15 mouse cellular contexts compared by ENCODE assay signal in genomic region chr16:6686076-6686757, GRCm38 (mm10).
DNase-seq lines count a peak whose midpoint lies in the region; ATAC-seq and TF ChIP-seq lines count a peak whose summit lies in the region.
"Had no signal": no experiment of that assay in that cellular context is flagged by ENCODE, and none has a peak within 500 bp of the region (broad histone marks: within the 10 kb centered on the region; RNA-seq: fewer than 3 reads in every experiment).

No protein-coding gene starts in this region.

- DNase-seq in cerebellum, postnatal 10 days: peak; percentile 6 to 13
- DNase-seq in cerebellum, postnatal 14 days: no peak
- no peak for DNase-seq in layer of hippocampus, adult 2 months (ENCODE audit: low spot score in 2 of 2)
- no peak for DNase-seq in layer of hippocampus, postnatal 36 days
- peak; percentile 90 for DNase-seq in R1 (ENCODE audit: low read depth, low spot score)
- peak; percentile 6 for DNase-seq in embryonic facial prominence, embryonic 14.5 days (ENCODE audit: low spot score)
- no peak for DNase-seq in ovary, postnatal 10 days (ENCODE audit: low spot score)
- DNase-seq in right cerebral cortex, postnatal 36 days (ENCODE audit: low spot score in 2 of 2): no peak
- DNase-seq: adrenal gland, adult 2 months; lung, postnatal 14 days; thymus, postnatal 36 days had no signal

- no peak for ATAC-seq in embryonic facial prominence, embryonic 14.5 days (ENCODE audit: low read depth)

- no peaks in the 10 kb centered on the region for H3K36me3 ChIP-seq in embryonic facial prominence, embryonic 14.5 days (ENCODE audit: control insufficient read depth, insufficient read depth, low read length)
- H3K36me3 ChIP-seq: hindbrain, embryonic 15.5 days; liver, embryonic 15.5 days; midbrain, embryonic 10.5 days had no signal

- no peak overlapping the region for H3K4me2 ChIP-seq in embryonic facial prominence, embryonic 14.5 days (ENCODE audit: low read depth, low read length)
- H3K4me2 ChIP-seq: hindbrain, embryonic 15.5 days; liver, embryonic 15.5 days had no signal

- no peaks in the 10 kb centered on the region for H3K27me3 ChIP-seq in embryonic facial prominence, embryonic 14.5 days (replicated peaks; ENCODE audit: control insufficient read depth, insufficient read depth, low read length)
- H3K27me3 ChIP-seq: hindbrain, embryonic 15.5 days; liver, embryonic 15.5 days had no signal

- H3K27ac ChIP-seq in layer of hippocampus, adult 2 months: no peak overlapping the region
- H3K27ac ChIP-seq in embryonic facial prominence, embryonic 14.5 days (replicated peaks; ENCODE audit: low read depth, low read length): no peak overlapping the region
- H3K27ac ChIP-seq: hindbrain, embryonic 15.5 days; liver, embryonic 15.5 days; midbrain, embryonic 10.5 days had no signal

- H3K4me3 ChIP-seq in layer of hippocampus, adult 2 months: no peak overlapping the region
- H3K4me3 ChIP-seq in embryonic facial prominence, embryonic 14.5 days (ENCODE audit: low read depth, low read length): no peak overlapping the region
- H3K4me3 ChIP-seq: erythroblast, embryonic 14.5 days; hindbrain, embryonic 15.5 days; liver, embryonic 15.5 days; midbrain, embryonic 10.5 days had no signal

- peak; percentile 44 for TF ChIP-seq CTCF in layer of hippocampus, adult 2 months (conservative IDR thresholded peaks at IDR 0.05)

- H3K9ac ChIP-seq in embryonic facial prominence, embryonic 14.5 days (ENCODE audit: low read depth, low read length): no peak overlapping the region
- H3K9ac ChIP-seq: hindbrain, embryonic 15.5 days; liver, embryonic 15.5 days had no signal

- H3K9me3 ChIP-seq in embryonic facial prominence, embryonic 14.5 days (ENCODE audit: control insufficient read depth, low read length): no peaks in the 10 kb centered on the region; the same call in 1 of the 2 replicates
- H3K9me3 ChIP-seq: hindbrain, embryonic 15.5 days; liver, embryonic 15.5 days; midbrain, embryonic 10.5 days had no signal

- H3K4me1 ChIP-seq in embryonic facial prominence, embryonic 14.5 days (ENCODE audit: control insufficient read depth, insufficient read depth, low read length): no peaks in the 10 kb centered on the region
- H3K4me1 ChIP-seq: hindbrain, embryonic 15.5 days; liver, embryonic 15.5 days; midbrain, embryonic 10.5 days had no signal

- WGBS in embryonic facial prominence, embryonic 14.5 days: 67% methylated on average over 1 of the region's 1 CpGs

Comparison
In these comparisons a context has a peak if more than half of its experiments do, and no peak if none do; other contexts are left out.
1. DNase-seq: peak in cerebellum, postnatal 10 days (2 of 2), R1 (single experiment) and embryonic facial prominence, embryonic 14.5 days (single experiment); none in cerebellum, postnatal 14 days (0 of 2), layer of hippocampus, adult 2 months (0 of 2), layer of hippocampus, postnatal 36 days (0 of 2), ovary, postnatal 10 days (single experiment) and right cerebral cortex, postnatal 36 days (0 of 2).